Mouse (Mus musculus): ENCODE results near the gene Obscn. TPM values are rescaled to one million over a fixed set of nuclear protein-coding genes. Genes with fewer than 3 reads are reported as not detected.

Obscn gene
- total and polyA plus RNA-seq, 3 experiments: 315 to 894 (median 667) TPM

DNA sequence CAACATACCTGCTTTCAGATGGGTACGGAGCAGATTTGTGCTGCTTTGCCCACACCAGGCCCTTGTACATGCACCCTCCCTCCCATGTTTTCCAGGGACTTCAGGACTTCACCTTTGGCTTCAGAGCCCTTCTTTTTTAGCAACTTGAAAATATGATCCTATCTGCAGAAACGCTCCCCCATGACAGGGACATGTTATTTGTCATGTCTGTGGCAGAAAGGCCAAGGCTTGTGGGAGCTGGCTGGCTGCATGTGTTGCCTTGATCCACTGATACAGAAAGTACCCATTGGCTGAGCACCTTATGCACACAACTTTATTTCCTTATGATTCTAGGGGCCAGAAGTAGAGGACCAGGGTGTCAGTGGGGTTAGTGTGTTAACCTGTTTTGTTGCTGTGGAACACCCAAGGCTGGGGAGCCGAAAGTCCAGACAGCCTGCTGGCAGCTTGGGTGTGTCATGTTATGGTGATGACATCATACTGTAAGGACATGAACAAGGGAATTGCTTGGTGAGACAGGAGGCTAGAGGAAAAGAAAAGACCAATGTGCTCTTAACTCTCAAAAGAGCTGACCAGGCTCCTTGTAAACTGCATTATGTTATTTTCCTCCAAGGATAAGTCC is 150.8 kb downstream of the Obscn start:
- no peak overlapping the region for H3K4me3 ChIP-seq
- 60% methylated on average over 3 of the region's 3 CpGs for WGBS
- H3K27me3 ChIP-seq (ENCODE audit: control insufficient read depth, insufficient read depth, low read length): no peaks in the 10 kb centered on the region
- TF ChIP-seq POLR2A (IDR thresholded peaks at IDR 0.05; ENCODE audit: insufficient read depth, low read depth, low read length): no peak
- TF ChIP-seq EP300 (IDR thresholded peaks at IDR 0.05; ENCODE audit: insufficient read depth, low read depth, low read length): no peak
- TF ChIP-seq CTCF (IDR thresholded peaks at IDR 0.05): no peak
- H3K4me1 ChIP-seq (ENCODE audit: control insufficient read depth, insufficient read depth, low read length): peaks cover 25% of the 10 kb centered on the region
- H3K9ac ChIP-seq (ENCODE audit: low read depth, low read length): no peak overlapping the region
- H3K36me3 ChIP-seq (ENCODE audit: control insufficient read depth, insufficient read depth, low read length): peaks cover 8% of the 10 kb centered on the region
- peaks cover 3% of the 10 kb centered on the region for H3K79me2 ChIP-seq (replicated peaks; ENCODE audit: control insufficient read depth, insufficient read depth, low read length)
- no peak for DNase-seq
- H3K27ac ChIP-seq: no peak overlapping the region
- intact Hi-C loops (cut with DNase I): no loop called here

DNA sequence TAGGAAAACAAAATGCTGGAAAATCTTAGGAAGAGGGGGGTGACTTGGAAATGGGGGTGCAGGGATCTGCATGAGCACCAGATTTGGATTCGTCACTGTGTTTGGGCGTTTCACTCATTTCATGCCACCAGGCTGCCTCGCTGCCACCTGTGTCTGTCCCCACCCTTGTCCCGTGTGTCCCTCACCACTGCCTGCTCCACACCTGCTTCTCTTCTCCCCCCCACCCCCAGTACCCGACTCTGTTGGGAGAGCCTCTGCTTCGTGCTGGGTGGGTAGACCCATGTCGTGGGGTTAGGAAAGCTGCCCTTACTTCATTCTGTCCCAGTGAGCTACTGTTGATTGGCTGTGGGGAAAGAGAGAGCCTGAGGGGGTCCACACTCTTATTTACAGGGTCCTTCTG is 151.5 kb downstream of the Obscn start:
- Histone ChIP-seq H3K9ac (ENCODE audit: low read depth, low read length) (no peak overlapping the region), H3K79me2 (replicated peaks; ENCODE audit: control insufficient read depth, insufficient read depth, low read length) (peaks cover 3% of the 10 kb centered on the region), H3K36me3 (ENCODE audit: control insufficient read depth, insufficient read depth, low read length) (peaks cover 8% of the 10 kb centered on the region), H3K27ac (peak overlapping the region; percentile 51), H3K4me1 (ENCODE audit: control insufficient read depth, insufficient read depth, low read length) (peaks cover 27% of the 10 kb centered on the region), H3K27me3 (ENCODE audit: control insufficient read depth, insufficient read depth, low read length) (no peaks in the 10 kb centered on the region), H3K4me3 (no peak overlapping the region)
- 86% methylated on average over 7 of the region's 7 CpGs for WGBS
- no peak for TF ChIP-seq POLR2A (IDR thresholded peaks at IDR 0.05; ENCODE audit: insufficient read depth, low read depth, low read length)
- TF ChIP-seq CTCF (IDR thresholded peaks at IDR 0.05): no peak
- no peak for TF ChIP-seq EP300 (IDR thresholded peaks at IDR 0.05; ENCODE audit: insufficient read depth, low read depth, low read length)
- intact Hi-C loops (cut with DNase I): no loop called here
- no peak for DNase-seq

DNA sequence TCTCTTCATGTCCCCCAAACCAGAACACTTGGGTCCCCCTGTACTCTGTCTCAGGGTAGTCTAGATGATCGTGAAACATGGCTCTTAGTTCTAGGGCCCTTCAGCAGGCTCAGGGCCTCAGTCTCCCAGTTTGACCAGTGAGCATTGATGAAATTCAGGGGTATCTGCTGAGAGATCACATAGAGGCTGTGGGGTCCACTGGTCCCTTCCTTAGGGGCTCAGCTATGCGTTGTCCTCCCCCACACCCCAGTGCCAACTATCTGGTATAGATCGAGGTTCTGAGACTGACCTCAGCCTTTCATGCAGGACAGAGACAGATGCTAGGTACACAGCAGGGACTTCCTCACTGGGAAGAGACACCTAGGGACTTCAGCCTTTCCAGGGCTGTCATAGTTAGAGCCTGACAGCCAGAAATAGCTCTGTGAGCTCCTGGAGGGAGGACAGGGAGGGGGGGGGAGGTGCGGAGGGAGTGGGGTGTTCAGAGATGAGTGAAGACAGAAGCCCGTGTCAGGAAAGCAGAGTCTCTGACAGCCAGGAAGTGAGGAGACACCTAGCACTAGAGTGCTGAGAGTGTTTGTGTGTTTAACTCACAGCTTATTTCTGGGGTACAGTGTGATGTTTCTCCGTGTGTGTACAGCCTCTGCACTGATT is 152.4 kb downstream of the Obscn start:
- Histone ChIP-seq H3K4me1 (ENCODE audit: control insufficient read depth, insufficient read depth, low read length) (peaks cover 32% of the 10 kb centered on the region), H3K36me3 (ENCODE audit: control insufficient read depth, insufficient read depth, low read length) (peaks cover 8% of the 10 kb centered on the region), H3K9ac (ENCODE audit: low read depth, low read length) (0 out of 2 replicates have a peak overlapping the region, but pooled peaks have one; percentile 28), H3K27me3 (ENCODE audit: control insufficient read depth, insufficient read depth, low read length) (no peaks in the 10 kb centered on the region), H3K27ac (peak overlapping the region; percentile 77), H3K4me3 (no peak overlapping the region), H3K79me2 (replicated peaks; ENCODE audit: control insufficient read depth, insufficient read depth, low read length) (peaks cover 3% of the 10 kb centered on the region)
- WGBS: 48% methylated on average over 6 of the region's 6 CpGs
- intact Hi-C loops (cut with DNase I): no loop called here
- no peak for DNase-seq
- TF ChIP-seq EP300 (IDR thresholded peaks at IDR 0.05; ENCODE audit: insufficient read depth, low read depth, low read length): peak; percentile 9; the same call in 1 of the 2 replicates
- no peak for TF ChIP-seq POLR2A (IDR thresholded peaks at IDR 0.05; ENCODE audit: insufficient read depth, low read depth, low read length)
- no peak for TF ChIP-seq CTCF (IDR thresholded peaks at IDR 0.05)

DNA sequence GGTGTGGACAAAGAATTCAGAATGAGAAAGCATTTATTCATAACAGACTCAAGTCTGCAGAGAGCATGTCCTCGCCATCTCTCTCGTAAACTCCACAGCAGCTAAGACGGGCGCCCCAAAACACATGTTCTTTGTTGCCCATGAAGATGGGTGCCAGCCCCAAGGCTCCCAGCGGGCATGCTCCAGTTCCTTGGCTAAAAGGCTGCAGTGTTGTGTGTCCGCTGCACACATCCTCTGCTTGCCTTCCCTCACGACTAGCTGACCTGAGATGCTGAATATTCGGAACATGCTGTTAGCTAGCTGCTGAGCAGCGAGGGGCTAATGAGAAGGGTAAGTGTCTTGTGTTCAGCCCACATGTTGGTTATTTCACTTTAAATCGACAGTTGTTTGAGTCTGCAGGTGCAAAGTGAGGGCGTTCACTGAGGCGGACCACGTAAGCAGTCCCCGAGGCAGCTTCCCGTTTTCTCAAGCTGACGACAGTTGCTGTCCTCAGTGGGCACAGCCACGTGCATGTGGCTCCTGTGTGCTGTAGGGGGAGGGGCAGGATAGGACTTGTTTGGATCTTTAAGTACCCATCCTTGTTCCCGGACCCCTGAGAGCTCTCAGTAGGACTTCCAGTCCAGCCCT is 153.6 kb downstream of the Obscn start:
- Histone ChIP-seq H3K4me3 (no peak overlapping the region), H3K79me2 (replicated peaks; ENCODE audit: control insufficient read depth, insufficient read depth, low read length) (peaks cover 3% of the 10 kb centered on the region), H3K27me3 (ENCODE audit: control insufficient read depth, insufficient read depth, low read length) (no peaks in the 10 kb centered on the region), H3K9ac (ENCODE audit: low read depth, low read length) (no peak overlapping the region), H3K4me1 (ENCODE audit: control insufficient read depth, insufficient read depth, low read length) (peaks cover 32% of the 10 kb centered on the region), H3K27ac (peak overlapping the region; percentile 26), H3K36me3 (ENCODE audit: control insufficient read depth, insufficient read depth, low read length) (peaks cover 8% of the 10 kb centered on the region)
- WGBS: 79% methylated on average over 18 of the region's 18 CpGs
- DNase-seq: no peak
- TF ChIP-seq POLR2A (IDR thresholded peaks at IDR 0.05; ENCODE audit: insufficient read depth, low read depth, low read length) (no peak), CTCF (IDR thresholded peaks at IDR 0.05) (no peak), EP300 (IDR thresholded peaks at IDR 0.05; ENCODE audit: insufficient read depth, low read depth, low read length) (no peak)
- intact Hi-C loops (cut with DNase I): no loop called here

DNA sequence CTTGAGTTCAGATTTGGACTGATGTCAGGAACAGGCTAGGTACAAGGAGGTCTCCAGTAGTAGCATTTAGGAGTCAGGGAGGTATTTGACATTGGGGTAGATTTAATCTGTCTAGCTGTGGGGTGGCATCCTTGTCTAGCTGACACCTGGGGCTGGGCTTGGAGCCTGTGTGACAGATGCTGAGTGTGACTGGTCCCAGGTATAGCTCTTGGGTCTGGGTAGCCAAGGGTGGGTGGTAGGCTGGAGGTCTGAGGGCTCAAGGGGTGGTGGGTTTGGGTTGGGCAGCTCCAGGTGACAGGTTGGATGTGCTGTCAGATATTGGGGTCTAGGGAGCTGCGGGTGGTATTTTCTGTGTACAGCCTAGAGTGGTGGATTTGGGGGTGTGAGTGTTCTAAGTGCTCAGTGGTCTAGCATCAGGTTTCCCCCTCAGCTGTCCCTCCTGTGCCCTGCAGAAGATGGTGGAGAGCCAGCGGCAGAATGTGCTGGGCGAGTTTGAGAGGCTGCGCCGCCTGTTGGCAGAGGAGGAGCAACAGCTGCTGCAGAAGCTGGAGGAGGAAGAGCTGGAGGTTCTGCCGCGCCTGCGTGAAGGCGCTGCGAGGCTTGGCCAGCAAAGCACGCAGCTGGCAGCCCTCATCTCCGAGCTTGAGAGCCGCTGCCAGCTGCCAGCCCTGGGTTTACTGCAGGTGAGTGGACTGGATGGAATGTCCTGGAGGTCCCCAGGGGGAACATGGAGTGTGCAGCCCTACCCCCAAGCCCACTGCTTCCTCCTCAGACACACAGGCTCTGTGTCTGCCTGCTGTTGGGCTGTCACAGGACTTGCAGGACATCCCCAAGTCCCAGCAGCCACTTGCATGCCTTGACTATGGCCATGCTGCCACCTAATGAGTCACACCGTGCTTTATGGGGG is 154.4 kb downstream of the Obscn start:
- Histone ChIP-seq H3K79me2 (replicated peaks; ENCODE audit: control insufficient read depth, insufficient read depth, low read length) (peaks cover 7% of the 10 kb centered on the region), H3K27ac (peak overlapping the region; percentile 26), H3K36me3 (ENCODE audit: control insufficient read depth, insufficient read depth, low read length) (peaks cover 8% of the 10 kb centered on the region), H3K4me1 (ENCODE audit: control insufficient read depth, insufficient read depth, low read length) (peaks cover 32% of the 10 kb centered on the region), H3K9ac (ENCODE audit: low read depth, low read length) (no peak overlapping the region), H3K4me3 (no peak overlapping the region), H3K27me3 (ENCODE audit: control insufficient read depth, insufficient read depth, low read length) (no peaks in the 10 kb centered on the region)
- 0 out of 2 replicates have a peak, but pooled peaks have one; percentile 15 for TF ChIP-seq POLR2A (IDR thresholded peaks at IDR 0.05; ENCODE audit: insufficient read depth, low read depth, low read length)
- TF ChIP-seq CTCF (IDR thresholded peaks at IDR 0.05): peak; percentile 76
- peak; percentile 45; the same call in 1 of the 2 replicates for TF ChIP-seq EP300 (IDR thresholded peaks at IDR 0.05; ENCODE audit: insufficient read depth, low read depth, low read length)
- 34% methylated on average over 14 of the region's 14 CpGs for WGBS
- DNase-seq: peak; percentile 75 to 86
- intact Hi-C loops (cut with DNase I): no loop called here

Data from heart, adult 2 months (tissue).